Mouse (Mus musculus) brain, embryonic 14.5 days (tissue): ENCODE results near the gene Ccr9.

Experiments
- CTCF ChIP-seq: fragments of 200-500 bp; IDR thresholded peaks from 2 replicates; pipeline ENCODE4 v1.5.1; 2012; ENCODE audit warnings: inconsistent platforms, mild to moderate bottlenecking, moderate library complexity, borderline replicate concordance; ENCODE audit not compliant: insufficient read depth, insufficient read length; ENCODE audit errors: extremely low read depth
- POLR2A ChIP-seq: fragments of 200-500 bp; IDR thresholded peaks from 2 replicates; pipeline ENCODE4 v1.6.1; 2012; ENCODE audit warnings: mild to moderate bottlenecking, inconsistent platforms, borderline replicate concordance; ENCODE audit not compliant: poor library complexity, insufficient read depth, insufficient read length, severe bottlenecking; ENCODE audit errors: extremely low read depth

- TF ChIP-seq CTCF (no peak), POLR2A (no peak)
These were observed 8.0 kb downstream of the Ccr9 start for GRCm38 (mm10) chr9:123686206-123686605.
